Mouse (Mus musculus): ENCODE measurements around the gene Hhatl. TPM values are rescaled to one million over a fixed set of nuclear protein-coding genes. Genes with fewer than 3 reads are reported as not detected.

The Hhatl gene
- total and polyA plus RNA-seq, 3 experiments, result not detected

- Histone ChIP-seq H3K27me3 (replicated peaks) (no peaks in the 10 kb centered on the region), H3K36me3 (replicated peaks in 1 of 2; ENCODE audit: control insufficient read depth in 1 of 2, insufficient read depth in 1 of 2, low read length in 1 of 2) (peaks cover 30 to 56% of the 10 kb centered on the region in 2 experiments)
- in situ Hi-C loops (cut with MboI; ENCODE audit: low pct_ligation_motif_present, low pct_unique_long_range_greater_than_20kb, low sequenced_read_pairs), result no loop called here
These were observed 51.8 kb downstream of the Hhatl start for GRCm38 (mm10) chr9:121740490-121740889.

More at GRCm38 (mm10) chr9:121740490-121740889, 51.8 kb downstream of the Hhatl start:
- peak overlapping the region; percentile 69 for H3K27ac ChIP-seq (ENCODE audit: insufficient read depth, low read depth)
- peaks cover 25% of the 10 kb centered on the region for H3K79me2 ChIP-seq (replicated peaks; ENCODE audit: control insufficient read depth, extremely low read depth, insufficient read depth, poor library complexity, severe bottlenecking)
- DNase-seq (ENCODE audit: extremely low read depth), result peak; percentile 28
- H3K9me3 ChIP-seq (replicated peaks; ENCODE audit: low read length), result no peaks in the 10 kb centered on the region
- H3K4me3 ChIP-seq (replicated peaks in 1 of 3; ENCODE audit: low read depth in 2 of 3, low read length in 2 of 3, poor library complexity in 1 of 3), result no peak overlapping the region
- peaks cover 15 to 53% of the 10 kb centered on the region in 2 experiments for H3K4me1 ChIP-seq (ENCODE audit: control insufficient read depth in 1 of 2, insufficient read depth in 2 of 2)
- TF ChIP-seq CHD1 (IDR thresholded peaks at IDR 0.05; ENCODE audit: low read depth, low read length) (no peak; the same call in 1 of the 2 replicates), MAFK (IDR thresholded peaks at IDR 0.05; ENCODE audit: insufficient replicate concordance, low read length) (no peak), TCF12 (IDR thresholded peaks at IDR 0.05; ENCODE audit: low read depth, low read length) (no peak), POLR2A (IDR thresholded peaks at IDR 0.05; ENCODE audit: low read depth, low read length) (0 out of 2 replicates have a peak, but pooled peaks have one; percentile 3), USF1 (IDR thresholded peaks at IDR 0.05; ENCODE audit: low read depth, low read length) (no peak), POLR2AphosphoS2 (IDR thresholded peaks at IDR 0.05; ENCODE audit: low read depth, low read length) (no peak), NRF1 (IDR thresholded peaks at IDR 0.05; ENCODE audit: low read depth, low read length) (no peak), UBTF (IDR thresholded peaks at IDR 0.05; ENCODE audit: low read depth, low read length) (no peak), USF2 (conservative IDR thresholded peaks at IDR 0.05; ENCODE audit: low read depth, low read length) (no peak), JUN (IDR thresholded peaks at IDR 0.05; ENCODE audit: insufficient read depth, low read depth, low read length) (peak; percentile 46), HCFC1 (IDR thresholded peaks at IDR 0.05; ENCODE audit: low read depth, low read length) (no peak), PAX5 (IDR thresholded peaks at IDR 0.05; ENCODE audit: low read length) (no peak), MYC (IDR thresholded peaks at IDR 0.05; ENCODE audit: low read depth, low read length) (no peak), CTCF (conservative IDR thresholded peaks at IDR 0.05 in 1 of 2, IDR thresholded peaks at IDR 0.05 in 1 of 2; ENCODE audit: low read depth in 2 of 2, low read length in 2 of 2) (no peak), IRF4 (IDR thresholded peaks at IDR 0.05; ENCODE audit: low read depth, low read length) (peak; percentile 60), ZC3H11A (IDR thresholded peaks at IDR 0.05; ENCODE audit: low read depth, low read length) (no peak), ZKSCAN1 (IDR thresholded peaks at IDR 0.05; ENCODE audit: borderline replicate concordance, low read depth, low read length) (no peak), SIN3A (IDR thresholded peaks at IDR 0.05; ENCODE audit: low read length) (no peak), MEF2A (IDR thresholded peaks at IDR 0.05; ENCODE audit: borderline replicate concordance, low read depth, low read length) (no peak)
- dilution Hi-C loops (cut with MboI; ENCODE audit: extremely low pct_ligation_motif_present, extremely low pct_unique_long_range_greater_than_20kb, low sequenced_read_pairs), result no loop called here
- H3K9ac ChIP-seq (ENCODE audit: insufficient read depth, low read depth), result peak overlapping the region; percentile 82
- H3K4me2 ChIP-seq (ENCODE audit: insufficient read depth, low read depth, poor library complexity, severe bottlenecking), result peak overlapping the region; percentile 85

Other genes starting within 250 kb of the Hhatl start
- gene Lyzl4, start 150.4 kb downstream of the Hhatl start, total RNA-seq (2012; rRNA removed), result not detected in 2 replicates
- gene Lyzl4, start 150.4 kb downstream of the Hhatl start, total RNA-seq (2014; rRNA removed), result not detected in 2 replicates
- gene Lyzl4, start 150.4 kb downstream of the Hhatl start, polyA plus RNA-seq (2012; ENCODE audit: insufficient read length, low read depth), result not detected in 2 replicates
- 0.04 and 0.08 TPM in 2 replicates for gene Vipr1, start 149.8 kb downstream of the Hhatl start, total RNA-seq (2012; rRNA removed)
- gene Vipr1, start 149.8 kb downstream of the Hhatl start, total RNA-seq (2014; rRNA removed), result not detected in 2 replicates
- gene Vipr1, start 149.8 kb downstream of the Hhatl start, polyA plus RNA-seq (2012; ENCODE audit: insufficient read length, low read depth), result 0.11 TPM in 2 replicates
- 3.2 and 4.0 TPM in 2 replicates for gene Sec22c, start 87.0 kb downstream of the Hhatl start, total RNA-seq (2012; rRNA removed)
- gene Sec22c, start 87.0 kb downstream of the Hhatl start, total RNA-seq (2014; rRNA removed), result 2.4 and 2.5 TPM in 2 replicates
- gene Sec22c, start 87.0 kb downstream of the Hhatl start, polyA plus RNA-seq (2012; ENCODE audit: insufficient read length, low read depth), result 4.6 and 5.7 TPM in 2 replicates
- gene Ss18l2, start 82.2 kb downstream of the Hhatl start, total RNA-seq (2012; rRNA removed), result 40.2 and 57.6 TPM in 2 replicates
- gene Ss18l2, start 82.2 kb downstream of the Hhatl start, total RNA-seq (2014; rRNA removed), result 77.0 and 82.2 TPM in 2 replicates
- 41.5 and 52.9 TPM in 2 replicates for gene Ss18l2, start 82.2 kb downstream of the Hhatl start, polyA plus RNA-seq (2012; ENCODE audit: insufficient read length, low read depth)
- gene Nktr, start 73.3 kb downstream of the Hhatl start, total RNA-seq (2012; rRNA removed), result 31.0 and 39.3 TPM in 2 replicates
- gene Nktr, start 73.3 kb downstream of the Hhatl start, total RNA-seq (2014; rRNA removed), result 29.1 and 32.2 TPM in 2 replicates
- 65.0 and 65.4 TPM in 2 replicates for gene Nktr, start 73.3 kb downstream of the Hhatl start, polyA plus RNA-seq (2012; ENCODE audit: insufficient read length, low read depth)
- gene Zfp651, start 33.2 kb downstream of the Hhatl start, total RNA-seq (2012; rRNA removed), result 0.13 and 0.84 TPM in 2 replicates
- 0.07 and 0.30 TPM in 2 replicates for gene Zfp651, start 33.2 kb downstream of the Hhatl start, total RNA-seq (2014; rRNA removed)
- 0.20 and 0.34 TPM in 2 replicates for gene Zfp651, start 33.2 kb downstream of the Hhatl start, polyA plus RNA-seq (2012; ENCODE audit: insufficient read length, low read depth)
- not detected in 2 replicates for gene Klhl40, start 14.9 kb downstream of the Hhatl start, total RNA-seq (2012; rRNA removed)
- not detected in 2 replicates for gene Klhl40, start 14.9 kb downstream of the Hhatl start, total RNA-seq (2014; rRNA removed)
- gene Klhl40, start 14.9 kb downstream of the Hhatl start, polyA plus RNA-seq (2012; ENCODE audit: insufficient read length, low read depth), result not detected in 2 replicates
- gene Ccdc13, start 47.0 kb upstream of the Hhatl start, total RNA-seq (2012; rRNA removed), result 0.25 and 0.34 TPM in 2 replicates
- gene Ccdc13, start 47.0 kb upstream of the Hhatl start, total RNA-seq (2014; rRNA removed), result not detected in 2 replicates
- 0.11 TPM in 1 of 2 replicates, not detected in the other for gene Ccdc13, start 47.0 kb upstream of the Hhatl start, polyA plus RNA-seq (2012; ENCODE audit: insufficient read length, low read depth)
- gene Higd1a, start 65.9 kb upstream of the Hhatl start, total RNA-seq (2012; rRNA removed), result 118 and 132 TPM in 2 replicates
- gene Higd1a, start 65.9 kb upstream of the Hhatl start, total RNA-seq (2014; rRNA removed), result 90.6 and 93.2 TPM in 2 replicates
- gene Higd1a, start 65.9 kb upstream of the Hhatl start, polyA plus RNA-seq (2012; ENCODE audit: insufficient read length, low read depth), result 75.4 and 79.3 TPM in 2 replicates
- 2.9 and 4.5 TPM in 2 replicates for gene Ackr2, start 105.8 kb upstream of the Hhatl start, total RNA-seq (2012; rRNA removed)
- gene Ackr2, start 105.8 kb upstream of the Hhatl start, total RNA-seq (2014; rRNA removed), result 9.8 TPM in 2 replicates
- 13.0 and 13.9 TPM in 2 replicates for gene Ackr2, start 105.8 kb upstream of the Hhatl start, polyA plus RNA-seq (2012; ENCODE audit: insufficient read length, low read depth)
- gene Cyp8b1, start 123.8 kb upstream of the Hhatl start, total RNA-seq (2012; rRNA removed), result not detected in 2 replicates
- gene Cyp8b1, start 123.8 kb upstream of the Hhatl start, total RNA-seq (2014; rRNA removed), result not detected in 2 replicates
- 0.27 TPM in 1 of 2 replicates, not detected in the other for gene Cyp8b1, start 123.8 kb upstream of the Hhatl start, polyA plus RNA-seq (2012; ENCODE audit: insufficient read length, low read depth)
- 0.76 and 0.93 TPM in 2 replicates for gene Fam198a, start 158.5 kb upstream of the Hhatl start, total RNA-seq (2012; rRNA removed)
- 0.40 and 0.63 TPM in 2 replicates for gene Fam198a, start 158.5 kb upstream of the Hhatl start, total RNA-seq (2014; rRNA removed)
- gene Fam198a, start 158.5 kb upstream of the Hhatl start, polyA plus RNA-seq (2012; ENCODE audit: insufficient read length, low read depth), result 0.59 and 0.70 TPM in 2 replicates
- not detected in 2 replicates for gene Pomgnt2, start 204.6 kb upstream of the Hhatl start, total RNA-seq (2012; rRNA removed)
- gene Pomgnt2, start 204.6 kb upstream of the Hhatl start, total RNA-seq (2014; rRNA removed), result not detected in 2 replicates
- not detected in 2 replicates for gene Pomgnt2, start 204.6 kb upstream of the Hhatl start, polyA plus RNA-seq (2012; ENCODE audit: insufficient read length, low read depth)